8 mouse cellular contexts compared by ENCODE assay signal in genomic region chr8:112128833-112129518, GRCm38 (mm10).
DNase-seq lines count a peak whose midpoint lies in the region; ATAC-seq and TF ChIP-seq lines count a peak whose summit lies in the region.

No protein-coding gene starts in this region.

- H3K27ac ChIP-seq in midbrain, embryonic 10.5 days (replicated peaks) = no peak overlapping the region
- H3K27ac ChIP-seq in midbrain, embryonic 15.5 days = no peak overlapping the region
- H3K27ac ChIP-seq in kidney, postnatal 0 days = no peak overlapping the region

- H3K9ac ChIP-seq in midbrain, embryonic 15.5 days = no peak overlapping the region
- no peak overlapping the region for H3K9ac ChIP-seq in kidney, postnatal 0 days (ENCODE audit: low read depth, low read length)

- H3K36me3 ChIP-seq in midbrain, embryonic 10.5 days = no peaks in the 10 kb centered on the region
- H3K36me3 ChIP-seq in midbrain, embryonic 15.5 days (replicated peaks) = no peaks in the 10 kb centered on the region
- no peaks in the 10 kb centered on the region for H3K36me3 ChIP-seq in kidney, postnatal 0 days (ENCODE audit: insufficient read depth, low read length)

- no peak overlapping the region for H3K4me3 ChIP-seq in midbrain, embryonic 10.5 days
- H3K4me3 ChIP-seq in midbrain, embryonic 15.5 days = no peak overlapping the region
- no peak overlapping the region for H3K4me3 ChIP-seq in kidney, postnatal 0 days (replicated peaks; ENCODE audit: low read depth, low read length)

- peak; percentile 69 for DNase-seq in midbrain, embryonic 10.5 days (ENCODE audit: low spot score)
- peak; percentile 23 to 65 for DNase-seq in adrenal gland, adult (ENCODE audit: inconsistent age in 2 of 2, low spot score in 1 of 2)
- peak; percentile 96 for DNase-seq in kidney, postnatal 0 days (ENCODE audit: low spot score)
- peak; percentile 91 for DNase-seq in mesoderm, embryonic 11.5 days (ENCODE audit: low read depth, low spot score)
- DNase-seq in spleen, adult 18-20 months = no peak
- DNase-seq in right cerebral cortex, postnatal 25 days = no peak

- H3K9me3 ChIP-seq in midbrain, embryonic 10.5 days (replicated peaks) = no peaks in the 10 kb centered on the region
- H3K9me3 ChIP-seq in midbrain, embryonic 15.5 days = 0 out of 2 replicates have a peak, but pooled peaks cover 3% of the 10 kb centered on the region
- no peaks in the 10 kb centered on the region for H3K9me3 ChIP-seq in kidney, postnatal 0 days (replicated peaks; ENCODE audit: low read length)

- TF ChIP-seq CTCF in kidney, postnatal 0 days (IDR thresholded peaks at IDR 0.05; ENCODE audit: low read depth) = no peak

- H3K4me2 ChIP-seq in midbrain, embryonic 15.5 days = no peak overlapping the region
- H3K4me2 ChIP-seq in kidney, postnatal 0 days (ENCODE audit: low read length) = no peak overlapping the region

- WGBS in midbrain, embryonic 10.5 days = 51% methylated on average over 14 of the region's 14 CpGs
- WGBS in midbrain, embryonic 15.5 days = 52% methylated on average over 14 of the region's 14 CpGs
- WGBS in kidney, postnatal 0 days = 51% methylated on average over 14 of the region's 14 CpGs

- no peak for ATAC-seq in midbrain, embryonic 15.5 days (replicated peaks)
- ATAC-seq in granulocyte monocyte progenitor cell, adult 5-6 weeks (replicated peaks; ENCODE audit: poor library complexity, severe bottlenecking) = peak; percentile 46
- peak; percentile 89 for ATAC-seq in kidney, postnatal 0 days (replicated peaks; ENCODE audit: low FRiP score, low read depth)

- H3K27me3 ChIP-seq in midbrain, embryonic 10.5 days (ENCODE audit: low read depth, poor library complexity, severe bottlenecking) = no peaks in the 10 kb centered on the region
- H3K27me3 ChIP-seq in midbrain, embryonic 15.5 days (replicated peaks) = no peaks in the 10 kb centered on the region
- no peaks in the 10 kb centered on the region for H3K27me3 ChIP-seq in kidney, postnatal 0 days (ENCODE audit: insufficient read depth, low read length)

- H3K4me1 ChIP-seq in midbrain, embryonic 10.5 days = no peaks in the 10 kb centered on the region
- H3K4me1 ChIP-seq in midbrain, embryonic 15.5 days = no peaks in the 10 kb centered on the region; the same call in 1 of the 2 replicates
- H3K4me1 ChIP-seq in kidney, postnatal 0 days (replicated peaks; ENCODE audit: insufficient read depth, low read length) = no peaks in the 10 kb centered on the region

Comparison
In these comparisons a context has a peak if more than half of its experiments do, and no peak if none do; other contexts are left out.
1. DNase-seq: peak in midbrain, embryonic 10.5 days (single experiment), adrenal gland, adult (2 of 2), kidney, postnatal 0 days (single experiment) and mesoderm, embryonic 11.5 days (single experiment); none in spleen, adult 18-20 months (0 of 2) and right cerebral cortex, postnatal 25 days (single experiment).